Mouse (Mus musculus): ENCODE data around the gene Flywch1. TPM values are rescaled to one million over a fixed set of nuclear protein-coding genes. Genes with fewer than 3 reads are reported as not detected.

The Flywch1 gene
- total and polyA plus RNA-seq, 3 experiments, result 18.8 to 28.3 (median 23.4) TPM

DNA sequence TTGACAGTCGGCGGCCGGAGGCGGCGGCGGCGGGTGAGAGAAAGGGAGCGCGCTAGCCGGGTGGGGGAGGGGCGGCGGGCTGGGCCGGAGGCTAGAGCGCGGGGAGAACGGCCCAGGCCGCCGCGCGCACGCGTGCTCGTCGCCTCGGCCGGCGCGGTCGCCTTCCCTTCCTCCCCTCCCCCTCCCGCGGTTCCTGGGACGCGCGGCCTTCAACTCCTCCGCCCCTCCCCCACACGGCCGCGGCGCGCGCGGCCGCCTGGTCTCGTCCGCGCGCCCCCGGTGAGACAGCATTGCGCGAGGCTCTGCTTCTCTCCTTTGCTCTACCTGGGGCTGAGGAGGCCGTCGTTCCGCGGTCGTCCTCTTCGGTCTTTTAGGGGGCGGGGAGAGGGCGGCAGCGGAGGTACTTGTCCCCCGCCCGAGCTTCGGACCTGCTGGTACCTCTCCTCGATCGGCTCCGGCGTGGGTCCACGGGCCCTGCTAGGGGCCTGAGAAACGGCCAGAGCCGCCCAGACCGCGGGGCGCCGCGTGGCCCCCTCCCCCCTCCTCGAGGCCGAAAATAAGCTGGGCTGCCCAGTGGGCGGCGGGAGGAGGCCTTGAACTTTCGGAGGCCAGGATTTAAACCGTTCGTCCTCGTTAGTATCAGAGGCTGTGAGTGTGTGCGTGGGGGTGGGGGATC lies 32.1 kb upstream of the Flywch1 start:
- Histone ChIP-seq H3K79me2 (replicated peaks; ENCODE audit: control insufficient read depth, extremely low read depth, insufficient read depth, poor library complexity, severe bottlenecking) (peaks cover 51% of the 10 kb centered on the region), H3K4me3 (replicated peaks in 1 of 3; ENCODE audit: low read depth in 2 of 3, low read length in 2 of 3, poor library complexity in 1 of 3) (peak overlapping the region; percentile 84 to 95 (median 85)), H3K27ac (ENCODE audit: insufficient read depth, low read depth) (peak overlapping the region; percentile 94), H3K4me2 (ENCODE audit: insufficient read depth, low read depth, poor library complexity, severe bottlenecking) (no peak overlapping the region), H3K9me3 (replicated peaks; ENCODE audit: low read length) (no peaks in the 10 kb centered on the region), H3K9ac (ENCODE audit: insufficient read depth, low read depth) (peak overlapping the region; percentile 88), H3K27me3 (replicated peaks) (no peaks in the 10 kb centered on the region), H3K36me3 (replicated peaks in 1 of 2; ENCODE audit: control insufficient read depth in 1 of 2, insufficient read depth in 1 of 2, low read length in 1 of 2) (peaks cover 9 to 22% of the 10 kb centered on the region in 2 experiments), H3K4me1 (ENCODE audit: control insufficient read depth in 1 of 2, insufficient read depth in 2 of 2) (peaks cover 0 to 20% of the 10 kb centered on the region in 2 experiments; a peak in 2 of 4 replicates)
- DNase-seq (ENCODE audit: extremely low read depth), result peak; percentile 84
- TF ChIP-seq PAX5 (IDR thresholded peaks at IDR 0.05; ENCODE audit: low read length), result no peak
- TF ChIP-seq HCFC1 (IDR thresholded peaks at IDR 0.05; ENCODE audit: low read depth, low read length), result no peak
- peak; percentile 41; the same call in 1 of the 2 replicates for TF ChIP-seq BHLHE40 (IDR thresholded peaks at IDR 0.05; ENCODE audit: low read depth, low read length)
- peak; percentile 55; the same call in 1 of the 2 replicates for TF ChIP-seq NRF1 (IDR thresholded peaks at IDR 0.05; ENCODE audit: low read depth, low read length)
- no peak for TF ChIP-seq ZC3H11A (IDR thresholded peaks at IDR 0.05; ENCODE audit: low read depth, low read length)
- peak; percentile 8; the same call in 1 of the 2 replicates for TF ChIP-seq TCF12 (IDR thresholded peaks at IDR 0.05; ENCODE audit: low read depth, low read length)
- TF ChIP-seq E2F4 (IDR thresholded peaks at IDR 0.05; ENCODE audit: insufficient replicate concordance, low read depth, low read length), result no peak
- TF ChIP-seq MAX (IDR thresholded peaks at IDR 0.05; ENCODE audit: low read length), result no peak
- no peak for TF ChIP-seq ZKSCAN1 (IDR thresholded peaks at IDR 0.05; ENCODE audit: borderline replicate concordance, low read depth, low read length)
- TF ChIP-seq CHD2 (IDR thresholded peaks at IDR 0.05; ENCODE audit: low read length), result peak; percentile 94
- TF ChIP-seq POLR2A (IDR thresholded peaks at IDR 0.05; ENCODE audit: low read depth, low read length), result 0 out of 2 replicates have a peak, but pooled peaks have one; percentile 6
- peak; percentile 56; the same call in 1 of the 2 replicates for TF ChIP-seq MEF2A (IDR thresholded peaks at IDR 0.05; ENCODE audit: borderline replicate concordance, low read depth, low read length)
- TF ChIP-seq CHD1 (IDR thresholded peaks at IDR 0.05; ENCODE audit: low read depth, low read length), result no peak
- no peak for TF ChIP-seq SMC3 (IDR thresholded peaks at IDR 0.05; ENCODE audit: low read depth, low read length)
- dilution Hi-C loops (cut with MboI; ENCODE audit: extremely low pct_ligation_motif_present, extremely low pct_unique_long_range_greater_than_20kb, low sequenced_read_pairs), result no loop called here
- in situ Hi-C loops (cut with MboI; ENCODE audit: low pct_ligation_motif_present, low pct_unique_long_range_greater_than_20kb, low sequenced_read_pairs), result no loop called here

DNA sequence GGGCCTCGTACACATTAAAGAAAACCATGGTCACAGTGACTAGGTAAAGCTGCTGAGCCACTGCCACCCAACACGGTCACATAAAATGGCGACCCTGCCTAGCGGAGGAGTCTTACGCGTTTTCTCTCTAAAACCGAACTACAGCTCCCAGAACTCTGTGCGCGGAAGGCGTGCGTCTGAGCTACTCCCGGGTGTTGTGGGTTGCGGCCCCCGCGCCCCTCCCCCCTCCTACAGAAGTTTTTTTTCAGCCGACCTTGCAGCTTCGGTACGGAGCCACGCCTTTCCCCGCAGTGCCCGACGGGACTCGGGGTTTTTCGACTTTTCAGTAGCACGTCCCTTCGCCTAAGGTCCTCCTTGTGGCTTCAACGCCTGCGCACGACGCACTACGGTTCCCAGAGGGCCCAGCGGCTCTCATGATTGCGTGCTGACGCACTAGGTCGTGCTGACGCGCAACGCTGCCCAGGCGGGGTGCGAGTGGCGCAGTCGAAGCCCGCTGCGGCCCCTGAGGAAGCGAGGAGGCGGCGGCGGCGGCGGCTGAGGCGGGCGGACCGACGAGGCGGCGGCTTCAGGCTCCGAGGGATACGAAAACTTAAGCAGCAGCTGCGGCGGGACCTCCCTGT lies 31.5 kb upstream of the Flywch1 start:
- peaks cover 45% of the 10 kb centered on the region for H3K79me2 ChIP-seq (replicated peaks; ENCODE audit: control insufficient read depth, extremely low read depth, insufficient read depth, poor library complexity, severe bottlenecking)
- TF ChIP-seq GABPA (IDR thresholded peaks at IDR 0.05; ENCODE audit: insufficient replicate concordance, low read depth, low read length) (peak; percentile 41; the same call in 1 of the 2 replicates), MAX (IDR thresholded peaks at IDR 0.05; ENCODE audit: low read length) (peak; percentile 75), MEF2A (IDR thresholded peaks at IDR 0.05; ENCODE audit: borderline replicate concordance, low read depth, low read length) (peak; percentile 57), HCFC1 (IDR thresholded peaks at IDR 0.05; ENCODE audit: low read depth, low read length) (peak; percentile 95), ETS1 (conservative IDR thresholded peaks at IDR 0.05; ENCODE audit: low read depth, low read length) (no peak), E2F4 (IDR thresholded peaks at IDR 0.05; ENCODE audit: insufficient replicate concordance, low read depth, low read length) (no peak), ZMIZ1 (IDR thresholded peaks at IDR 0.05; ENCODE audit: low read depth, low read length) (peak; percentile 37), ZC3H11A (IDR thresholded peaks at IDR 0.05; ENCODE audit: low read depth, low read length) (no peak), UBTF (IDR thresholded peaks at IDR 0.05; ENCODE audit: low read depth, low read length) (no peak; the same call in 1 of the 2 replicates), RCOR1 (conservative IDR thresholded peaks at IDR 0.05; ENCODE audit: low read depth, low read length) (no peak), KAT2A (IDR thresholded peaks at IDR 0.05; ENCODE audit: insufficient replicate concordance, low read length) (peak; percentile 91), SIN3A (IDR thresholded peaks at IDR 0.05; ENCODE audit: low read length) (peak; percentile 80), ELF1 (IDR thresholded peaks at IDR 0.05; ENCODE audit: low read depth, low read length) (peak; percentile 80), TBP (conservative IDR thresholded peaks at IDR 0.05; ENCODE audit: low read depth, low read length) (peak; percentile 56), JUN (IDR thresholded peaks at IDR 0.05; ENCODE audit: insufficient read depth, low read depth, low read length) (0 out of 2 replicates have a peak, but pooled peaks have one; percentile 13), EP300 (IDR thresholded peaks at IDR 0.05; ENCODE audit: low read length) (no peak; the same call in 1 of the 2 replicates), SMC3 (IDR thresholded peaks at IDR 0.05; ENCODE audit: low read depth, low read length) (no peak), CHD2 (IDR thresholded peaks at IDR 0.05; ENCODE audit: low read length) (peak; percentile 94), MXI1 (IDR thresholded peaks at IDR 0.05; ENCODE audit: low read depth, low read length) (peak; percentile 76), NRF1 (IDR thresholded peaks at IDR 0.05; ENCODE audit: low read depth, low read length) (peak; percentile 85), MAZ (IDR thresholded peaks at IDR 0.05; ENCODE audit: low read depth, low read length) (peak; percentile 97), ZNF384 (IDR thresholded peaks at IDR 0.05; ENCODE audit: low read depth, low read length) (peak; percentile 99)

More for the DNA sequence above, 31.5 kb upstream of the Flywch1 start:
- Histone ChIP-seq H3K4me3 (replicated peaks in 1 of 3; ENCODE audit: low read depth in 2 of 3, low read length in 2 of 3, poor library complexity in 1 of 3) (peak overlapping the region; percentile 84 to 95 (median 85)), H3K27me3 (replicated peaks) (no peaks in the 10 kb centered on the region), H3K36me3 (replicated peaks in 1 of 2; ENCODE audit: control insufficient read depth in 1 of 2, insufficient read depth in 1 of 2, low read length in 1 of 2) (peaks cover 3 to 15% of the 10 kb centered on the region in 2 experiments), H3K9me3 (replicated peaks; ENCODE audit: low read length) (no peaks in the 10 kb centered on the region), H3K9ac (ENCODE audit: insufficient read depth, low read depth) (peak overlapping the region; percentile 94), H3K4me1 (ENCODE audit: control insufficient read depth in 1 of 2, insufficient read depth in 2 of 2) (peaks cover 0 to 22% of the 10 kb centered on the region in 2 experiments; a peak in 2 of 4 replicates), H3K27ac (ENCODE audit: insufficient read depth, low read depth) (peak overlapping the region; percentile 94), H3K4me2 (ENCODE audit: insufficient read depth, low read depth, poor library complexity, severe bottlenecking) (peak overlapping the region; percentile 89)
- DNase-seq (ENCODE audit: extremely low read depth), result peak; percentile 99
- dilution Hi-C loops (cut with MboI; ENCODE audit: extremely low pct_ligation_motif_present, extremely low pct_unique_long_range_greater_than_20kb, low sequenced_read_pairs) (no loop called here), in situ Hi-C loops (cut with MboI; ENCODE audit: low pct_ligation_motif_present, low pct_unique_long_range_greater_than_20kb, low sequenced_read_pairs) (no loop called here)
